Mouse (Mus musculus): ENCODE results near the gene Casp1. TPM values are rescaled to one million over a fixed set of nuclear protein-coding genes. Genes with fewer than 3 reads are reported as not detected.

Casp1 gene
- polyA plus RNA-seq, 1 experiment from 2014 or later = 4.3 TPM

GRCm38 (mm10) chr9:5353673-5354072 is 55.4 kb downstream of the Casp1 start:
- no peak overlapping the region for H3K27ac ChIP-seq (ENCODE audit: low read depth)
- H3K27me3 ChIP-seq (ENCODE audit: insufficient read depth, low read length) = no peaks in the 10 kb centered on the region
- no peak overlapping the region for H3K4me3 ChIP-seq (ENCODE audit: low read depth, low read length)
- H3K36me3 ChIP-seq (replicated peaks; ENCODE audit: insufficient read depth, low read length) = no peaks in the 10 kb centered on the region
- DNase-seq = no peak
- TF ChIP-seq CTCF (IDR thresholded peaks at IDR 0.05; ENCODE audit: low read depth) = no peak
- no peaks in the 10 kb centered on the region for H3K9me3 ChIP-seq (ENCODE audit: low read length)
- WGBS (ENCODE audit: insufficient replicate concordance) = 73% methylated on average over 2 of the region's 2 CpGs
- ATAC-seq = no peak
- no peak overlapping the region for H3K9ac ChIP-seq (replicated peaks)
- H3K4me2 ChIP-seq (ENCODE audit: low read depth, low read length) = no peak overlapping the region
- no peaks in the 10 kb centered on the region for H3K4me1 ChIP-seq (ENCODE audit: insufficient read depth)

DNA sequence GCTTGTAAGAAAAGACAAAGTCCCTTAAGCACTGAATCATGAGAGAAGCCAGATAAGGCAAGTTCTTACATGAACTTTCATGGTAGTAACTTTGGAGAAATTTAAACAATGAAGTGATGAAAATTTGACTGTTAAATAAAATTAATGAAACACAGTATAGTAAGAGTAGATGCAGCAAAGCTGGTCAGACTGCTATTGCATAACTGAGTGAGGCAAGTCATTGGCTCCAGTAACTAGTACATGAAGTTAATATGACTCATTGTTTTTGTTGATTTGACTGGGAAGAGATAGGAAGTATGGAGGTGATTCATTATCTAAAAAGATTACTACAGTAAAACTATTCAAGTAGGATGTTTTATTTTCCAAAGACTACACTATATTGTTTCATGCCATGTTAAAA is 58.5 kb downstream of the Casp1 start:
- DNase-seq (no peak), ATAC-seq (no peak)
- Histone ChIP-seq H3K36me3 (replicated peaks; ENCODE audit: insufficient read depth, low read length) (no peaks in the 10 kb centered on the region), H3K4me2 (ENCODE audit: low read depth, low read length) (no peak overlapping the region), H3K27ac (ENCODE audit: low read depth) (no peak overlapping the region), H3K9ac (replicated peaks) (no peak overlapping the region), H3K27me3 (ENCODE audit: insufficient read depth, low read length) (no peaks in the 10 kb centered on the region), H3K4me3 (ENCODE audit: low read depth, low read length) (no peak overlapping the region), H3K9me3 (ENCODE audit: low read length) (no peaks in the 10 kb centered on the region), H3K4me1 (ENCODE audit: insufficient read depth) (no peaks in the 10 kb centered on the region)
- TF ChIP-seq CTCF (IDR thresholded peaks at IDR 0.05; ENCODE audit: low read depth) = no peak
- TF ChIP-seq EP300 (IDR thresholded peaks at IDR 0.05; ENCODE audit: low read depth) = no peak

Other genes with a start within 250 kb of the Casp1 start
- gene Casp4, start 10.3 kb downstream of the Casp1 start, polyA plus RNA-seq (2015; fragmentation: Nextera tagmentation; extraction: Ambion mirVana) = 2.1 and 2.2 TPM in 2 replicates
- gene Casp12, start 46.9 kb downstream of the Casp1 start, polyA plus RNA-seq (2015; fragmentation: Nextera tagmentation; extraction: Ambion mirVana) = 1.0 and 1.2 TPM in 2 replicates